Mouse (Mus musculus) cerebellum, adult 11 months (tissue): ENCODE data around the gene Cap2.

Source experiments
- DNase-seq: peaks from one replicate; pipeline ENCODE4 v3.0.0; 2022

Cap2 gene

GRCm38 (mm10) chr13:46640608-46641468 lies 139.2 kb downstream of the Cap2 start:
- no peak for DNase-seq

- DNase-seq = no peak
These were observed 140.7 kb downstream of the Cap2 start for GRCm38 (mm10) chr13:46642318-46642717.

- no peak for DNase-seq
These were observed 142.5 kb downstream of the Cap2 start for GRCm38 (mm10) chr13:46644175-46644574.

- DNase-seq = no peak
These were observed 143.8 kb downstream of the Cap2 start for GRCm38 (mm10) chr13:46645476-46645875.

- no peak for DNase-seq
These were observed 150.2 kb downstream of the Cap2 start for GRCm38 (mm10) chr13:46651853-46652252.

- no peak for DNase-seq
These were observed 151.0 kb downstream of the Cap2 start for GRCm38 (mm10) chr13:46652671-46653070.

- no peak for DNase-seq
These were observed 152.0 kb downstream of the Cap2 start for GRCm38 (mm10) chr13:46653671-46654070.

GRCm38 (mm10) chr13:46654566-46654965 lies 152.9 kb downstream of the Cap2 start:
- DNase-seq = no peak

GRCm38 (mm10) chr13:46659211-46659610 lies 157.6 kb downstream of the Cap2 start:
- no peak for DNase-seq

GRCm38 (mm10) chr13:46663461-46663964 lies 161.9 kb downstream of the Cap2 start:
- no peak for DNase-seq

- DNase-seq = peak; percentile 87
These were observed 167.5 kb downstream of the Cap2 start, which contains the start of gene Fam8a1 for GRCm38 (mm10) chr13:46669048-46669619. Fam8a1 (plus strand) TSS chr13:46669522.

- no peak for DNase-seq
These were observed 168.1 kb downstream of the Cap2 start for GRCm38 (mm10) chr13:46669620-46670271.

GRCm38 (mm10) chr13:46670514-46670913 lies 168.9 kb downstream of the Cap2 start:
- DNase-seq = no peak

- DNase-seq = no peak
These were observed 173.0 kb downstream of the Cap2 start for GRCm38 (mm10) chr13:46674601-46675000.

- no peak for DNase-seq
These were observed 176.1 kb downstream of the Cap2 start for GRCm38 (mm10) chr13:46677721-46678120.

- peak; percentile 32 for DNase-seq
These were observed 181.3 kb downstream of the Cap2 start for GRCm38 (mm10) chr13:46682921-46683320.

GRCm38 (mm10) chr13:46683370-46683769 lies 181.7 kb downstream of the Cap2 start:
- no peak for DNase-seq

- DNase-seq = no peak
These were observed 189.1 kb downstream of the Cap2 start for GRCm38 (mm10) chr13:46690559-46691241.

GRCm38 (mm10) chr13:46695296-46695908 lies 193.8 kb downstream of the Cap2 start:
- DNase-seq = no peak

GRCm38 (mm10) chr13:46695932-46696331 lies 194.3 kb downstream of the Cap2 start:
- no peak for DNase-seq

GRCm38 (mm10) chr13:46696788-46697187 lies 195.1 kb downstream of the Cap2 start:
- no peak for DNase-seq

- DNase-seq = no peak
These were observed 197.7 kb downstream of the Cap2 start for GRCm38 (mm10) chr13:46699372-46699771.
